Mouse (Mus musculus) CH12.LX (cell line): ENCODE measurements around the gene Eefsec. TPM values are rescaled to one million over a fixed set of nuclear protein-coding genes. Genes with fewer than 3 reads are reported as not detected.

Experiments used
- DNase-seq: peaks from one replicate; pipeline ENCODE4 v3.0.0-alpha.2; 2013; ENCODE audit errors: extremely low read depth
- H3K27ac ChIP-seq: 2 replicates; pipeline ENCODE4 v1.5.1; 2012; ENCODE audit warnings: low read depth, mild to moderate bottlenecking, control low read depth, moderate library complexity; ENCODE audit not compliant: insufficient read depth
- H3K27me3 ChIP-seq: replicated peaks from 2 replicates; pipeline ENCODE3; 2012; ENCODE audit warnings: inconsistent platforms
- H3K36me3 ChIP-seq, 2 experiments: replicated peaks in 1 of 2; 2 replicates each; pipeline versions ENCODE3 to v1.6.1; 2012; ENCODE audit warnings: inconsistent platforms in 1 of 2, low read length in 1 of 2, mild to moderate bottlenecking in 1 of 2, mixed read lengths in 1 of 2, moderate library complexity in 1 of 2; ENCODE audit not compliant: control insufficient read depth in 1 of 2, insufficient read depth in 1 of 2
- H3K4me1 ChIP-seq, 2 experiments: 2 replicates each; pipeline ENCODE4 v1.6.1; 2012; ENCODE audit warnings: inconsistent platforms in 1 of 2, moderate library complexity in 1 of 2; ENCODE audit not compliant: insufficient read depth in 2 of 2, control insufficient read depth in 1 of 2
- H3K4me2 ChIP-seq: 2 replicates; pipeline ENCODE4 v1.6.1; 2012; ENCODE audit warnings: low read depth, mild to moderate bottlenecking, control low read depth; ENCODE audit not compliant: poor library complexity, insufficient read depth, severe bottlenecking
- H3K4me3 ChIP-seq, 3 experiments: fragments of 150-350 bp in 1 of 3; sonication (generic) in 1 of 3; replicated peaks in 1 of 3; 2 replicates each; pipeline versions ENCODE3 to v1.5.1; 2011 to 2012; ENCODE audit warnings: low read depth in 2 of 3, low read length in 2 of 3, mild to moderate bottlenecking in 2 of 3, moderate library complexity in 2 of 3, control low read depth in 1 of 3, improper control_type of control experiment in 1 of 3, inconsistent platforms in 1 of 3, mixed read lengths in 1 of 3; ENCODE audit not compliant: poor library complexity in 1 of 3
- H3K79me2 ChIP-seq: replicated peaks from 2 replicates; pipeline ENCODE4 v1.6.1; 2012; ENCODE audit warnings: mild to moderate bottlenecking, moderate library complexity; ENCODE audit not compliant: control insufficient read depth, poor library complexity, insufficient read depth, severe bottlenecking; ENCODE audit errors: extremely low read depth
- H3K9ac ChIP-seq: 2 replicates; pipeline ENCODE4 v1.6.1; 2012; ENCODE audit warnings: low read depth, mild to moderate bottlenecking, control low read depth, moderate library complexity; ENCODE audit not compliant: insufficient read depth
- H3K9me3 ChIP-seq: replicated peaks from 2 replicates; pipeline ENCODE3; 2012; ENCODE audit warnings: low read length, inconsistent platforms, mixed read lengths
- BHLHE40 ChIP-seq: IDR thresholded peaks from 2 replicates; pipeline ENCODE4 v1.6.1; 2011; ENCODE audit warnings: mild to moderate bottlenecking, low read depth, low read length, improper control_type of control experiment
- CHD1 ChIP-seq: IDR thresholded peaks from 2 replicates; pipeline ENCODE4 v1.6.1; 2012; ENCODE audit warnings: low read depth, low read length, improper control_type of control experiment, inconsistent platforms
- CTCF ChIP-seq, 2 experiments: IDR thresholded peaks in 1 of 2; conservative IDR thresholded peaks in 1 of 2; 2 replicates each; pipeline ENCODE4 v1.5.1; 2011 to 2012; ENCODE audit warnings: low read depth in 2 of 2, low read length in 2 of 2, improper control_type of control experiment in 1 of 2, inconsistent platforms in 1 of 2, mild to moderate bottlenecking in 1 of 2, moderate library complexity in 1 of 2
- ELF1 ChIP-seq: IDR thresholded peaks from 2 replicates; pipeline ENCODE4 v1.6.1; 2014; ENCODE audit warnings: low read depth, mild to moderate bottlenecking, inconsistent platforms, low read length, improper control_type of control experiment
- IRF4 ChIP-seq: IDR thresholded peaks from 2 replicates; pipeline ENCODE4 v1.6.1; 2014; ENCODE audit warnings: low read depth, mild to moderate bottlenecking, inconsistent platforms, low read length, improper control_type of control experiment
- JUN ChIP-seq: IDR thresholded peaks from 2 replicates; pipeline ENCODE4 v1.6.1; 2011; ENCODE audit warnings: low read depth, mild to moderate bottlenecking, low read length, improper control_type of control experiment, moderate library complexity; ENCODE audit not compliant: insufficient read depth
- JUND ChIP-seq: conservative IDR thresholded peaks from 2 replicates; pipeline ENCODE4 v1.6.1; 2011; ENCODE audit warnings: low read depth, low read length, improper control_type of control experiment
- MAX ChIP-seq: IDR thresholded peaks from 2 replicates; pipeline ENCODE4 v1.6.1; 2011; ENCODE audit warnings: low read length, improper control_type of control experiment
- MEF2A ChIP-seq: IDR thresholded peaks from 2 replicates; pipeline ENCODE4 v1.6.1; 2014; ENCODE audit warnings: low read depth, mild to moderate bottlenecking, inconsistent platforms, low read length, improper control_type of control experiment, borderline replicate concordance
- MXI1 ChIP-seq: IDR thresholded peaks from 2 replicates; pipeline ENCODE4 v1.6.1; 2011; ENCODE audit warnings: mild to moderate bottlenecking, low read depth, low read length, improper control_type of control experiment
- NELFE ChIP-seq: IDR thresholded peaks from 2 replicates; pipeline ENCODE4 v1.6.1; 2011; ENCODE audit warnings: low read depth, low read length, improper control_type of control experiment
- NRF1 ChIP-seq: IDR thresholded peaks from 2 replicates; pipeline ENCODE4 v1.6.1; 2014; ENCODE audit warnings: low read depth, mild to moderate bottlenecking, inconsistent platforms, low read length, improper control_type of control experiment, moderate library complexity
- PAX5 ChIP-seq: IDR thresholded peaks from 2 replicates; pipeline ENCODE4 v1.6.1; 2012; ENCODE audit warnings: low read length, inconsistent platforms, mixed read lengths
- POLR2A ChIP-seq: IDR thresholded peaks from 2 replicates; pipeline ENCODE4 v1.6.1; 2011; ENCODE audit warnings: low read depth, mild to moderate bottlenecking, improper control_type of control experiment, low read length
- POLR2AphosphoS2 ChIP-seq: IDR thresholded peaks from 2 replicates; pipeline ENCODE4 v1.6.1; 2011; ENCODE audit warnings: low read depth, low read length, improper control_type of control experiment
- SMC3 ChIP-seq: IDR thresholded peaks from 2 replicates; pipeline ENCODE4 v1.6.1; 2011; ENCODE audit warnings: low read depth, low read length, improper control_type of control experiment
- TCF12 ChIP-seq: IDR thresholded peaks from 2 replicates; pipeline ENCODE4 v1.6.1; 2014; ENCODE audit warnings: low read depth, mild to moderate bottlenecking, inconsistent platforms, low read length, improper control_type of control experiment
- UBTF ChIP-seq: IDR thresholded peaks from 2 replicates; pipeline ENCODE4 v1.6.1; 2012; ENCODE audit warnings: low read depth, mild to moderate bottlenecking, inconsistent platforms, low read length, improper control_type of control experiment, moderate library complexity
- USF1 ChIP-seq: IDR thresholded peaks from 2 replicates; pipeline ENCODE4 v1.6.1; 2014; ENCODE audit warnings: low read depth, mild to moderate bottlenecking, inconsistent platforms, low read length, improper control_type of control experiment
- ZKSCAN1 ChIP-seq: IDR thresholded peaks from 2 replicates; pipeline ENCODE4 v1.6.1; 2012; ENCODE audit warnings: low read depth, inconsistent platforms, low read length, improper control_type of control experiment, borderline replicate concordance
- dilution Hi-C: fragments of 300-500 bp; cut with MboI; formaldehyde crosslinking; loops from 2 replicates; pipeline ENCODE4 v1.14.3; 2020; ENCODE audit warnings: low sequenced_read_pairs; ENCODE audit not compliant: extremely low pct_unique_long_range_greater_than_20kb, extremely low pct_ligation_motif_present
- in situ Hi-C: fragments of 300-500 bp; cut with MboI; formaldehyde crosslinking; loops from 3 replicates; pipeline ENCODE4 v1.14.3; 2019; ENCODE audit warnings: low sequenced_read_pairs, low pct_ligation_motif_present, low pct_unique_long_range_greater_than_20kb, mixed read lengths
- polyA plus RNA-seq: library from polyadenylated mRNA; unstranded; fragments of >175 nt; gene quantifications from 2 replicates; pipeline ENCODE4 v1.2.1, GENCODE M21; 2012; ENCODE audit warnings: low read depth; ENCODE audit not compliant: insufficient read length
- total RNA-seq, 2 experiments: library from RNA; depleted of rRNA; stranded (reverse); fragments of 300-350 nt in 1 of 2; fragments of >200 nt in 1 of 2; gene quantifications; 2 replicates each; pipeline ENCODE4 v1.2.3; 2012 to 2014

Eefsec gene
- total and polyA plus RNA-seq, 3 experiments, result 26.2 to 48.8 (median 32.1) TPM

GRCm38 (mm10) chr6:88227537-88227936 lies 218.8 kb downstream of the Eefsec start:
- peaks cover 0 to 12% of the 10 kb centered on the region in 2 experiments; a peak in 2 of 4 replicates for H3K4me1 ChIP-seq
- in situ Hi-C loops, result no loop called here
- H3K4me2 ChIP-seq, result no peak overlapping the region
- TF ChIP-seq UBTF (no peak), MAX (no peak), CTCF (conservative IDR thresholded peaks at IDR 0.05 in 1 of 2, IDR thresholded peaks at IDR 0.05 in 1 of 2; ENCODE audit: low read depth in 2 of 2, low read length in 2 of 2) (no peak), IRF4 (no peak), BHLHE40 (no peak), MXI1 (no peak), POLR2AphosphoS2 (no peak), TCF12 (no peak), NELFE (no peak), NRF1 (no peak), ELF1 (no peak), JUND (no peak), POLR2A (no peak), SMC3 (no peak), ZKSCAN1 (no peak), MEF2A (no peak)
- no peaks in the 10 kb centered on the region for H3K36me3 ChIP-seq
- no peak overlapping the region for H3K4me3 ChIP-seq
- no peak for DNase-seq
- no peak overlapping the region for H3K9ac ChIP-seq
- no peaks in the 10 kb centered on the region for H3K79me2 ChIP-seq
- no peaks in the 10 kb centered on the region for H3K9me3 ChIP-seq
- no peak overlapping the region for H3K27ac ChIP-seq
- dilution Hi-C loops, result no loop called here
- H3K27me3 ChIP-seq, result peaks cover 69% of the 10 kb centered on the region

DNA sequence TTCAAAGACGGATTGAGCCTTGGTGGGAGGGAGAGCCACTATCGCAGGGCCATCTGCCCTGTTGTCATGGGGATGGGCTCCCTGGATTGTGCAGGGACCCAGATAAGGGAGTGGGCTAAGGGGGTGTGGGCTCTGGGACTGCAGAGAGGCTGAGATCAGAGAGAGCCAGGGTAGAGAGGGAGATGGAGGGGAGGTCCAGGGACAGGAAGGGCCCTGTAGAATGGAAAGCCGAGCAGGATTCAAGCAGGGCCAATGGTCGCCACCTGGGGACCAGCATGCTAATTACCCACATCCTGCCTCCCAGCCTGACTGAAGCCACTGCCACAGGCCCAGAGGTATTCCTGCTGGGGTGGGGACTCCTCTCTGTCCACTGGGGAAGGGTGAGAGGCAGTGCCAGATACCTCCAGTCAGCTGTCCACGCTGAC lies 219.8 kb downstream of the Eefsec start:
- no peak overlapping the region for H3K4me2 ChIP-seq
- H3K79me2 ChIP-seq, result no peaks in the 10 kb centered on the region
- in situ Hi-C loops (no loop called here), dilution Hi-C loops (no loop called here)
- H3K9ac ChIP-seq, result no peak overlapping the region
- no peak overlapping the region for H3K27ac ChIP-seq
- peaks cover 72% of the 10 kb centered on the region for H3K27me3 ChIP-seq
- no peaks in the 10 kb centered on the region for H3K36me3 ChIP-seq
- H3K9me3 ChIP-seq, result no peaks in the 10 kb centered on the region
- no peak overlapping the region for H3K4me3 ChIP-seq
- H3K4me1 ChIP-seq, result peaks cover 0 to 12% of the 10 kb centered on the region in 2 experiments; a peak in 2 of 4 replicates
- DNase-seq, result peak; percentile 12
- TF ChIP-seq CHD1, result no peak
- no peak for TF ChIP-seq USF1
- TF ChIP-seq PAX5, result no peak
- TF ChIP-seq BHLHE40, result no peak
- TF ChIP-seq JUN, result no peak
- TF ChIP-seq MAX, result no peak
